Mouse (Mus musculus) brain, embryonic 14.5 days (tissue): ENCODE measurements around the gene Cep63.

ENCODE experiments used
- CTCF ChIP-seq: fragments of 200-500 bp; IDR thresholded peaks from 2 replicates; pipeline ENCODE4 v1.5.1; 2012; ENCODE audit warnings: inconsistent platforms, mild to moderate bottlenecking, moderate library complexity, borderline replicate concordance; ENCODE audit not compliant: insufficient read depth, insufficient read length; ENCODE audit errors: extremely low read depth
- POLR2A ChIP-seq: fragments of 200-500 bp; IDR thresholded peaks from 2 replicates; pipeline ENCODE4 v1.6.1; 2012; ENCODE audit warnings: mild to moderate bottlenecking, inconsistent platforms, borderline replicate concordance; ENCODE audit not compliant: poor library complexity, insufficient read depth, insufficient read length, severe bottlenecking; ENCODE audit errors: extremely low read depth

- TF ChIP-seq CTCF: no peak
- TF ChIP-seq POLR2A: peak; percentile 73
These were observed at the start of gene Cep63, which contains the start of gene Anapc13 for GRCm38 (mm10) chr9:102625983-102626838.
